ENCODE assay signal across 8 mouse cellular contexts in the genomic region with DNA sequence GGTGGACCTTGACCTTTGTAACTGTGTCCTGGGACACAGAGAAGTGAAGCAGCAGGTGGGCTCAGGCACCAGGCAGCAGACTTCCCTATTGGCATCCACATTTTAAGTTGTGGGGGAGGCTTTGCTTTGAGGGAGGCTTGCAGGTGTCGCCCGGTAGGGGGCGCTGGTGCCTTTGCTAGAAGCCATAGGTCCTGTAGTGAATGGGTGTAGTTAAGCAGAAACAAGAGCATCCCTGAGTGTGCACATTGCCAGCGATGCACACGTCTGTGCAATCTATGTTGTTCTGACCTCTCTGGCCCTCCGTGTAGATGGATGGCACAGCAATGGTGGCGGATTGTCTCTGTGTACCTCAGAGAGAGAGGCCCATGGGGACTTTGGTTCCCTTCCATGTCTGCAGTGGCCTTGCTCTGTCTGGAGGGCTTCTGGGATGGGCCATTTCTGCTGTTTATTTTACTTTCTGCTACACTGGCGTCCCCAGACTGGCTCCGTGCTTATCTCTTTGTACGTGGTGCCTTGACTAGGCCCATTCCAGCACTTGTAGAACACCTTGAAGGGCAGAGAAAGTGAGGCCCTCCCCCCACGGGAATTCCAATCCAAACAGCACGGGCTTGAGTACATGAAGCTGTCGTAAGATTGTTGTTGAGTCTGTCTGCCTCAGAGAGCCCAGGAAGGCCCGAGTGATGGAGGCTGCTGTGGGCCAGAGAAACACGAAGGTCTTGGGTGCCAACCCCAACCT.
DNase-seq lines count a peak whose midpoint lies in the region; ATAC-seq and TF ChIP-seq lines count a peak whose summit lies in the region.

No protein-coding gene starts in this region.

- H3K4me3 ChIP-seq in ES-E14 (ENCODE audit: insufficient read depth in 1 of 2, low read depth in 1 of 2, low read length in 2 of 2, poor library complexity in 1 of 2, severe bottlenecking in 1 of 2) = no peak overlapping the region
- no peak overlapping the region for H3K4me3 ChIP-seq in forebrain, embryonic 12.5 days (replicated peaks)
- H3K4me3 ChIP-seq in lung, embryonic 16.5 days (ENCODE audit: low read length) = no peak overlapping the region

- H3K36me3 ChIP-seq in ES-E14 (ENCODE audit: control insufficient read depth, insufficient read depth, low read length, poor library complexity, severe bottlenecking) = peaks cover 8% of the 10 kb centered on the region; the same call in 1 of the 2 replicates
- H3K36me3 ChIP-seq in forebrain, embryonic 12.5 days (replicated peaks) = peaks cover 63% of the 10 kb centered on the region
- peaks cover 24% of the 10 kb centered on the region for H3K36me3 ChIP-seq in lung, embryonic 16.5 days (ENCODE audit: control insufficient read depth, insufficient read depth, low read length)

- H3K27ac ChIP-seq in ES-E14 (ENCODE audit: insufficient read depth, low read depth, low read length, poor library complexity, severe bottlenecking) = no peak overlapping the region
- no peak overlapping the region for H3K27ac ChIP-seq in forebrain, embryonic 12.5 days
- H3K27ac ChIP-seq in lung, embryonic 16.5 days (ENCODE audit: low read length) = peak overlapping the region; percentile 51

- ATAC-seq in forebrain, embryonic 12.5 days (ENCODE audit: low FRiP score) = peak; percentile 64
- peak; percentile 77 for ATAC-seq in lung, embryonic 16.5 days (ENCODE audit: low read depth)

- peak; percentile 77 for DNase-seq in ES-E14 (ENCODE audit: low read depth, low spot score)
- DNase-seq in c-Kit-positive CD71-positive TER-119-negative erythroid progenitor cells, embryonic 14.5 days (ENCODE audit: low read depth) = peak; percentile 66
- DNase-seq in heart, postnatal 25 days (ENCODE audit: low spot score) = peak; percentile 68
- DNase-seq in layer of hippocampus, adult 18-20 months (ENCODE audit: low spot score in 2 of 2) = peak; percentile 74 to 89
- peak; percentile 48 for DNase-seq in retina, adult 2 months (ENCODE audit: low read depth, low spot score)
- peak; percentile 83 to 87 for DNase-seq in thymus, postnatal 36 days

- H3K4me2 ChIP-seq in forebrain, embryonic 12.5 days = no peak overlapping the region
- H3K4me2 ChIP-seq in lung, embryonic 16.5 days (ENCODE audit: low read depth, low read length) = no peak overlapping the region

- no peaks in the 10 kb centered on the region for H3K9me3 ChIP-seq in ES-E14 (ENCODE audit: control insufficient read depth, insufficient read depth, low read depth, low read length)
- no peaks in the 10 kb centered on the region for H3K9me3 ChIP-seq in forebrain, embryonic 12.5 days
- no peaks in the 10 kb centered on the region for H3K9me3 ChIP-seq in lung, embryonic 16.5 days (ENCODE audit: control insufficient read depth, low read length)

- peaks cover 0 to 13% of the 10 kb centered on the region in 2 experiments; a peak in 2 of 4 replicates for H3K4me1 ChIP-seq in ES-E14 (ENCODE audit: control insufficient read depth in 2 of 2, insufficient read depth in 2 of 2, low read length in 2 of 2, poor library complexity in 1 of 2)
- peaks cover 2% of the 10 kb centered on the region for H3K4me1 ChIP-seq in forebrain, embryonic 12.5 days
- peaks cover 3% of the 10 kb centered on the region; the same call in 1 of the 2 replicates for H3K4me1 ChIP-seq in lung, embryonic 16.5 days (replicated peaks; ENCODE audit: control insufficient read depth, insufficient read depth, low read length)

- intact Hi-C loops in heart, postnatal 25 days (cut with DNase I) = loop anchor here (1.0 to 5.0 kb wide), 5 partner anchors 57 to 172 kb away; partner anchors contain the start of genes Anks1 and Taf11

- 51% methylated on average over 15 of the region's 15 CpGs for WGBS in forebrain, embryonic 12.5 days
- WGBS in lung, embryonic 16.5 days = 18% methylated on average over 15 of the region's 15 CpGs

- in situ Hi-C loops in ES-E14 (cut with MboI; ENCODE audit: low sequenced_read_pairs in 2 of 2, unreplicated experiment in 2 of 2) = loop anchor here in 1 of 2 experiments (10.0 kb wide), 1 partner anchor 75 kb away; no protein-coding TSS in a partner anchor

- no peak overlapping the region for H3K9ac ChIP-seq in ES-E14 (ENCODE audit: insufficient read depth, low read depth, low read length, poor library complexity, severe bottlenecking)
- no peak overlapping the region for H3K9ac ChIP-seq in forebrain, embryonic 12.5 days
- H3K9ac ChIP-seq in lung, embryonic 16.5 days (ENCODE audit: low read length) = 0 out of 2 replicates have a peak overlapping the region, but pooled peaks have one; percentile 25

- H3K27me3 ChIP-seq in forebrain, embryonic 12.5 days = no peaks in the 10 kb centered on the region
- no peaks in the 10 kb centered on the region for H3K27me3 ChIP-seq in lung, embryonic 16.5 days (ENCODE audit: control insufficient read depth, insufficient read depth, low read depth, low read length)

TF ChIP-seq in ES-E14, 5 proteins besides CTCF, POLR2A, EP300 and RAD21:
- TF ChIP-seq ZC3H11A (IDR thresholded peaks at IDR 0.05; ENCODE audit: borderline replicate concordance, low read depth, low read length) (no peak; the same call in 1 of the 2 replicates), HCFC1 (IDR thresholded peaks at IDR 0.05; ENCODE audit: borderline replicate concordance, insufficient read depth, low read length) (peak; percentile 32; the same call in 1 of the 2 replicates), CHD2 (IDR thresholded peaks at IDR 0.05; ENCODE audit: low read depth, low read length) (no peak), ZNF384 (IDR thresholded peaks at IDR 0.05; ENCODE audit: low read depth, low read length) (no peak), MAFK (IDR thresholded peaks at IDR 0.05; ENCODE audit: insufficient read depth, low read depth, low read length) (no peak)
